Mouse (Mus musculus): ENCODE results near the gene Gstt3. TPM values are rescaled to one million over a fixed set of nuclear protein-coding genes. Genes with fewer than 3 reads are reported as not detected.
"Not testable (repeated sequence)": the region's sequence is repeated elsewhere in the genome, so short reads cannot be mapped to it uniquely, and the experiment has no call there.

The Gstt3 gene
- polyA plus RNA-seq, 1 experiment from 2014 or later = 47.7 TPM

- Histone ChIP-seq H3K9ac (ENCODE audit: low read depth, low read length) (no peak overlapping the region), H3K4me1 (replicated peaks; ENCODE audit: control insufficient read depth, insufficient read depth, low read length) (no peaks in the 10 kb centered on the region; the same call in 1 of the 2 replicates), H3K27ac (ENCODE audit: low read depth, low read length) (no peak overlapping the region), H3K4me2 (replicated peaks; ENCODE audit: low read depth) (no peak overlapping the region), H3K9me3 (ENCODE audit: control insufficient read depth) (no peaks in the 10 kb centered on the region), H3K27me3 (replicated peaks; ENCODE audit: control insufficient read depth, insufficient read depth, low read length) (no peaks in the 10 kb centered on the region), H3K4me3 (ENCODE audit: low read depth, low read length) (no peak overlapping the region), H3K36me3 (ENCODE audit: control insufficient read depth, insufficient read depth) (no peaks in the 10 kb centered on the region; the same call in 1 of the 2 replicates)
- no peak for ATAC-seq
- no peak for TF ChIP-seq CTCF (IDR thresholded peaks at IDR 0.05; ENCODE audit: low read depth)
- WGBS = 77% methylated on average over 5 of the region's 5 CpGs
These were observed 7.1 kb downstream of the Gstt3 start for GRCm38 (mm10) chr10:75774102-75774501.

DNA sequence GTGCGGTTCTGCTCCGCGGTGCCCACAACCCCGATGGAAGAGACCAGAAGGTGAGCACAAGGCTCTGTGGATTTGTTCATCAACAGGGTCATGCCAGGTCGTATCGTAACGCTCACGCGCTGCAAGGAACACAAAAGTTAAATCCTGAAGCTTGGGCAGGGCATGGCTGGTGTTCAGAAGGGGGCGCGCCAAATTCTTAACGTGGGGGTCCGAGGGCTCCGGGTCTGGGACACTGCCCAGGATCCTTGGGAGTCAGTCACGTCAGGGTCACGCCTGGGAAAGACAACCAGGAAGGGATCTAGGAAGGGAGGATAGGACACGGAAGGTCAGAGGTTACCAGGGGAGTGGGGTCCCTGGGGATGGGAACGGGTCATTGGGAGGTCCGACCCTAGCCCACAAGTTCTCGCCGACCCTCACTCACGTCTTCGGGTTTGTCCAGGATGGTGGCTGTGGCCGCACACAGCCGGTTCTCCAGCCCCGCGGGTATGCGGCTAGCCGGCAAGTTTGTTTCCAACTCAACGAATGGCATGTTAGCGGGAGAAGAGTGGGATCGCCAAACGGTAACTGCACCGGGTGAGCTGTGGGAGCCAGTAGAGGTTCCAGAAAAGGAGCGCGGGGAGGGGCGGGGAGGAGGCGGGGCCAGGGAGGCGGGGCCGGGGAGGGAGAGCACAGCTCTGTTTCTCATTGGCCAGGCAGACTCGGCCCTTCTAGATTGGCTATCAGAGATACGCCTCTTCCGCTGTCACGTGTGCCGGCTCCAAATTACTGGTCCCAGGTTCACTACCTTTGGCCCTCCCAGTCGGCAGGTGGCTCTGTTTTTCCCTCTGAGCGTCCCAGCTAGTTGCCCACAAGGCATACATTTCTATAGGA, 8.2 kb downstream of the Gstt3 start, which contains the start of gene Ddt:
Gene Ddt (minus strand): TSS at position 620 of the 870 bp plus-strand sequence.
- peak within 1 kb of the TSS; percentile 57 for H3K9ac ChIP-seq (ENCODE audit: low read depth, low read length)
- TF ChIP-seq CTCF (IDR thresholded peaks at IDR 0.05; ENCODE audit: low read depth) = peak; percentile 62
- no peaks in the 10 kb centered on the region; the same call in 1 of the 2 replicates for H3K4me1 ChIP-seq (replicated peaks; ENCODE audit: control insufficient read depth, insufficient read depth, low read length)
- H3K27ac ChIP-seq (ENCODE audit: low read depth, low read length) = peak within 1 kb of the TSS; percentile 41; the same call in 1 of the 2 replicates
- no peaks in the 10 kb centered on the region for H3K27me3 ChIP-seq (replicated peaks; ENCODE audit: control insufficient read depth, insufficient read depth, low read length)
- H3K9me3 ChIP-seq (ENCODE audit: control insufficient read depth) = no peaks in the 10 kb centered on the region
- H3K4me2 ChIP-seq (replicated peaks; ENCODE audit: low read depth) = peak within 1 kb of the TSS; percentile 100
- WGBS = under 1% methylated on average over 47 of the region's 47 CpGs
- no peaks in the 10 kb centered on the region; the same call in 1 of the 2 replicates for H3K36me3 ChIP-seq (ENCODE audit: control insufficient read depth, insufficient read depth)
- H3K4me3 ChIP-seq (ENCODE audit: low read depth, low read length) = peak within 1 kb of the TSS; percentile 72
- peak; percentile 93 for ATAC-seq

- H3K4me3 ChIP-seq (ENCODE audit: low read depth, low read length); H3K27me3 ChIP-seq (replicated peaks; ENCODE audit: control insufficient read depth, insufficient read depth, low read length); ATAC-seq; H3K4me2 ChIP-seq (replicated peaks; ENCODE audit: low read depth); H3K27ac ChIP-seq (ENCODE audit: low read depth, low read length); H3K9ac ChIP-seq (ENCODE audit: low read depth, low read length); H3K9me3 ChIP-seq (ENCODE audit: control insufficient read depth); H3K36me3 ChIP-seq (ENCODE audit: control insufficient read depth, insufficient read depth); H3K4me1 ChIP-seq (replicated peaks; ENCODE audit: control insufficient read depth, insufficient read depth, low read length): not testable (repeated sequence)
- 33% methylated on average over 5 of the region's 5 CpGs for WGBS
These were observed 13.5 kb downstream of the Gstt3 start for GRCm38 (mm10) chr10:75767756-75768155.

- Histone ChIP-seq H3K4me2 (replicated peaks; ENCODE audit: low read depth) (no peak overlapping the region), H3K9ac (ENCODE audit: low read depth, low read length) (no peak overlapping the region), H3K4me1 (replicated peaks; ENCODE audit: control insufficient read depth, insufficient read depth, low read length) (no peaks in the 10 kb centered on the region), H3K36me3 (ENCODE audit: control insufficient read depth, insufficient read depth) (no peaks in the 10 kb centered on the region), H3K9me3 (ENCODE audit: control insufficient read depth) (no peaks in the 10 kb centered on the region), H3K27me3 (replicated peaks; ENCODE audit: control insufficient read depth, insufficient read depth, low read length) (no peaks in the 10 kb centered on the region), H3K27ac (ENCODE audit: low read depth, low read length) (no peak overlapping the region), H3K4me3 (ENCODE audit: low read depth, low read length) (no peak overlapping the region)
- no peak for ATAC-seq
- WGBS = 78% methylated on average over 6 of the region's 6 CpGs
- TF ChIP-seq CTCF (IDR thresholded peaks at IDR 0.05; ENCODE audit: low read depth) = no peak
These were observed 14.4 kb downstream of the Gstt3 start for GRCm38 (mm10) chr10:75766856-75767255.

DNA sequence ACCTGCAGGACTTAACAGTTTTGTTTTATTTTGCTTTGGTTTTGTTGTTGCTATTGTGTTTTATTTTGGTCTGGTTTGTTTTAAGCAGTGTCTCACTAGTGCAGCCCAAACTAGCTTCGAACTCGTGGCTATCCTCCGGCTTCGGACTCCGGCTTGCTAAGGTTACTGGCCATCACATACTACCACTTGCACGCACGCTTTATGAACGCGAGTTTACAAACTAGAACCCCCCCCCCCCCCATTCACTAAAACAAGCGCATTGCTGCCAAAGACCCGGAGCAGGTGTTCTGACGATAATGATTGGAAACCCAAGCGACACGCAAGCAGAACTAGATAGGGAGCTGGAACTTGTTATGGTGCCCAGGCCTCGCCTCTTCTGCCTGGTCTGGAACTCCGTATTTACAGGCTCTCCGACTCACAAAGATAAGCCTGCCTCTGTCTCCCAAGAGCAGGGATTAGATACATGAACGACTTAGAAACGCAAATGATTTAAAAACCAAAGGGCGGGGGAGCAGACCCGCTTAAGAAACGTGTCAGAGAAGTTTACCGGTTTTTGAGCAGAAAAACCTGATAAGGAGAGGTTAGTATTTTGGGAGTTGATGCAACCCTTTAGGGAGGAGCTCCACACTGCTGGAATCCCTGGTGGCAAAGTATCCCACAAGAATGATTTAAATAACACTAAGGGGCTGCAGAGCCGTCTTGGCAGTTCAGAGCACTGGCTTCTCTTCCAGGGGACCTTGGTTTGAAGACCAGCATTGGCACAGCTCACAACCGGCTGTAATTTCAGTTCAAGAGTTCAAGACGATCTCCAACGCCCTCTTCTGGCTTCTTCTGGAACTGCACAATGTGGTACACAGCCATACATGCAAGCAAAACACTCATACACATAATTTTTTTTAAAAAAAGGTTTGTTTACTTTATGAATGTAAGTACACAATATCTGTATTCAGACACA, 16.4 kb downstream of the Gstt3 start:
- peak; percentile 84 for TF ChIP-seq CTCF (IDR thresholded peaks at IDR 0.05; ENCODE audit: low read depth)
- Histone ChIP-seq H3K27ac (ENCODE audit: low read depth, low read length) (peak overlapping the region; percentile 62), H3K9ac (ENCODE audit: low read depth, low read length) (peak overlapping the region; percentile 65), H3K4me1 (replicated peaks; ENCODE audit: control insufficient read depth, insufficient read depth, low read length) (no peaks in the 10 kb centered on the region), H3K9me3 (ENCODE audit: control insufficient read depth) (no peaks in the 10 kb centered on the region), H3K4me2 (replicated peaks; ENCODE audit: low read depth) (peak overlapping the region; percentile 76), H3K36me3 (ENCODE audit: control insufficient read depth, insufficient read depth) (no peaks in the 10 kb centered on the region), H3K4me3 (ENCODE audit: low read depth, low read length) (peak overlapping the region; percentile 80), H3K27me3 (replicated peaks; ENCODE audit: control insufficient read depth, insufficient read depth, low read length) (no peaks in the 10 kb centered on the region)
- ATAC-seq = peak; percentile 23
- WGBS = under 1% methylated on average over 27 of the region's 27 CpGs

All from intestine, postnatal 0 days (tissue).